Mouse (Mus musculus) left cerebral cortex, adult 8-10 months (tissue): Measurements from ENCODE around the gene Hdac10. TPM values are rescaled to one million over a fixed set of nuclear protein-coding genes. Genes with fewer than 3 reads are reported as not detected.
A peak's percentile ranks its signal among the peaks of the same experiment; 100 is the strongest.

ENCODE experiments used
- DNase-seq, 2 experiments: peaks; one replicate each; pipeline ENCODE4 v3.0.0; 2022; ENCODE audit warnings: low spot score in 2 of 2
- total RNA-seq, 4 experiments: library from RNA; stranded (reverse); gene quantifications; 2 replicates each; pipeline ENCODE4 v1.2.4; 2022

Hdac10 gene
- 10 to 100 TPM; 12.5 to 17.1 (median 14.2) TPM for total RNA-seq

GRCm38 (mm10) chr15:89128382-89129350 lies at the start of gene Hdac10:
Gene Hdac10 (minus strand): TSS chr15:89128700.
- DNase-seq: peak; percentile 74 to 86

DNA sequence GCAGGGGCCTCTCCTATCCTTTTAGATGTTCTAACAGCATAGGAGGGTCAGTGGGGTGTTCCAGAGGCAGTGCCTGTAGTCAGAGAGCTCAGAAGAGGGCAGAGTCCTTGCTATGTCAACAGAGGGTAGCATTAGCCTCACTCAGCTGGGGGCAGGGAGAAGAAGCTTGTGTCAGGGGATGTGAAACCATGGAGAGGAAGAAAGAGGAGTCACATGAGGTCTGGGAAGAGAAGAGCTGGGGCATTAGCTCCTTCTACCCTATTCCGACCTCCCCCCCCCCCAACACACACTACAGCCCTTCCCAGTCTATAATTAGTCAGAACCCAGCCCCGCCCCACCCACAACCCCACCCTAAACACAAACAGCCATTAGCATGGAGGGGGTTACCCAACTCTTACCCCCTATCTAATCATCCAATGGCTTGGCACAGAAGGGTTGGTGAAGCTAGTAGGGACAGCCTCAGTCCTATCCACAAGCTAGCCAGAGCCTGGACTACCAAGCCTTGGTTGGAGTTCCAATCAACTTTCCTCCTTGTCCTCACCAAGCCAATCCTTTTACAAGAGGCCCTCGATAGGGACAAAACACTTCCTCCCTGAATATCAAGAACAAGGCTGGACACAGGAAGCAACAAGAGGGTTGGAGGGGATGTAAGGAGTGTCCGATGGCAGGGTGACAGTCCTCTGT lies 49.2 kb upstream of the Hdac10 start:
- no peak for DNase-seq

DNA sequence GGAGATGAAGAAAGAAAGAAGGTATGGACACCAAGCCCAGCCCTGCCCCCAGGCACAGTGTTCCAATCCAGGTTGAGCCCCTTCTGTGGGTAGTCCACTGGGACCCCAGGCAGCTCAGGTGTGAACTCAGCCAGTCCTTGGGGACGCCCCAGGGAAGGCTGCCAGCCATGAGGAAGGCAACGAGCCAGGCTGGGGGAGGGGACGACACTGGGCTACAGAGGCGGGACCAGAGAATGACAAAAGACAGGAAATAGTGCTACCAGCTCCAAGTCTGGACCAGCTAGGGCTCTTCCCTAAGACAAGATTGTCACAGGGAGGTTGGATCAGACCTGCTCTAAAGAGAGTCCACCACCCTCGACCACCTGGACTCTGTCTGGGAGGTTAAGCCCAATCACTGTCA lies 48.6 kb upstream of the Hdac10 start:
- DNase-seq: no peak

GRCm38 (mm10) chr15:89175411-89176155 lies 47.1 kb upstream of the Hdac10 start:
- DNase-seq: no peak

GRCm38 (mm10) chr15:89174889-89175339 lies 46.4 kb upstream of the Hdac10 start:
- no peak for DNase-seq

- DNase-seq: no peak
These were observed 45.4 kb upstream of the Hdac10 start for GRCm38 (mm10) chr15:89173906-89174214.

DNA sequence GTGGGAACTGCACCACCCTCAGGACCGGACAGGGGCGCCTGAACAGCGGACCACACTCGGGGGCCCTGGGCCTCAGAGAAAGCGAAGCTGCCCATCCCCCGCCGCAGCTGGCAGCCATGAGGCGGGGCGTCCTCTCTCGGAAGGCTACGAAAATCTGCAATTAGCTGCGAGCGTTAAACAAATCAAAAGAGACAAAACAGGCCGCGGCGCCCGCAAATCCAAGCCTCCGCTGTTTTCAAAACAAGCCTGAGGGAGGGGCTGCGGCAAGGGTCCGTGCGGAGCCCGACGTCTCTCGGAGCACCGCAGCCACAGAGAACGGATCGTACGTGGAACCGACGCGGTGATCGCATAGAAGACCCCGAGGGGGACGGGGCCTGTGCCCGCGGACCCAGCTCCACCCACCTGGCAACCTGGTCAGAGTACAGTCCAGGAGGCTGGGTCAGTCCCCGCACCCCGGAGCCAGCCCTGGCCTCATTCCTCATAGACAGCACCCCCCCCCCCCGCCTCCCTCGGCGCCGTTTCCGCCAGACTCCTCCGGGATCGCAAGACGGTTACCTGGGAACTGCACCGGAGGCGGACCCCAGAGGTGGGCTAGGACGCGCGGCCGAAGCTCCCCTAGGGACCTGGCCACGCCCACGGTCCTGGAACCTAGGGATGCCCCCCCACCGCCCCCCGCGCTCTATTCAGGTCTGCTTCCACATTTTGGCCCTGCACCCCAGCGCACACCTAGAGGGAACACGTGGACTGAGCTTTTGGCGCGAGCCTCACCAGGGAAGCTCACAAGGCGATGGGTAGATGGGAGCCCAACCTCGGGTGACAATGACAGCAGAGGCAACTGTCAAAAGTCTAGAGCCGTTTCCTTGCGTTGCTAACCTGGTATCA lies 44.8 kb upstream of the Hdac10 start:
- no peak for DNase-seq

- DNase-seq: no peak
These were observed 43.9 kb upstream of the Hdac10 start for GRCm38 (mm10) chr15:89172276-89172935.

DNA sequence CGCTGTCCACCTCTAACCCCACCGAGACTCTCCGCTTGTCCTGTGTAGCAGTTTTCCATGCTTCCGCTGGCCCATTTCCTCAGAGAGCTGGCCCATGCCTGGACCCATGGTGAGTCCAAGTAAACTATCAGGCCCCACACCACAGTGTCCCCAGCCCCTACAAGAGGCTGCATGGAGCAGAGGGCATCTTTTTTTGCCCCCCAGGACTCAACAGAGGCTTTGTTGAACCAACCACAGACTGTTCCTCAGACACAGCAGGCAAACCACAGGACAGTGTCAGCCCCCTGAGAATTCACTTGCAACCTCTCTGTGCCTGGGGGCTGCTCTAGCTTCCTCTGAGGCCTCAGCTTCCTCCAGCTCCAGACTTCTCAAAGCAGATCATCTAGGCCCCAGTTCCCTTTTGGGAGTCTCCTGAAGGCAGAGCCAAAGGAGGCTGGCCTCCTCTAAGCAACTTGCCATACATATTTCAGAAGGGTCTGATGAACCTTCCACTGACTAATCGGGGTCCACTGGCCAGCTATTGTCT lies 43.1 kb upstream of the Hdac10 start:
- no peak for DNase-seq

DNA sequence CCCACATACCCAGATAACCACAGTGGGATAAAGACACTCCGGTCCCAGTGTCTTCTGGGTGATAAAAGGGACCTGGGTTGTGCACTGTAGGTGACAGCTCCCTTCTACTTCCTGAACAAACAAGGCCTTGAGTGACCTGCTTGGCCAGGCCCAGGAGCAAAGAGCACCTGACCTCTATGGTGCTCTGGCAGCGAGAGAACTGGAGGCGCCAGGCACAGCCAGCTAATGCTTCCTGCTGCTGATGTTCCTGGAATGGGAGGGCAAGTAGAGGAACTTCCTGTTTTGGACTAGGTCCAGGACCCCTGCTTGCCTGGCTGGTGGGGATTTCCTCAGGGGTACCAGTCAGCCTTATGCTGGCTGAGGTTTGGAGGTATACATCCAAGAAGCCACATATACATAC lies 41.6 kb upstream of the Hdac10 start:
- DNase-seq: no peak

DNA sequence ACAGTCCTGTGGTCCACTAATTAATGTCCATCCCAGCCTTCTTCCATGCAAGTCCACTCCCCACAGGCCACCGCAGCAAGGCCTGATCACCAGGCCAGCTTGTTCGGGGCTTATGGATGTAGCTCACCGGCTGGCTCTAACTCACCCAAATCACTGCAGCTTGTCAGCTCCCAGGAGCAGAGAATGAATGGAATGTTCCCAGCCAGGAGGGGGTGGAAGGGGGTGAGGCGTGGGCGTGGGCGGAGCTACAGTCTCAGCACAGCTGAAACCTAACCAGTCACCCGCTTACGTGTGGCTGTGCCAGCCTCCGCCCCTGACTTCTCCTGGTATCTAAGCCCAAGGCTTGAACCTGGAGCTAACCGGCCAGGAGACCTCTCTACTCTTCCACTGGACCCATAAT lies 40.9 kb upstream of the Hdac10 start:
- DNase-seq: peak; percentile 76 to 89

DNA sequence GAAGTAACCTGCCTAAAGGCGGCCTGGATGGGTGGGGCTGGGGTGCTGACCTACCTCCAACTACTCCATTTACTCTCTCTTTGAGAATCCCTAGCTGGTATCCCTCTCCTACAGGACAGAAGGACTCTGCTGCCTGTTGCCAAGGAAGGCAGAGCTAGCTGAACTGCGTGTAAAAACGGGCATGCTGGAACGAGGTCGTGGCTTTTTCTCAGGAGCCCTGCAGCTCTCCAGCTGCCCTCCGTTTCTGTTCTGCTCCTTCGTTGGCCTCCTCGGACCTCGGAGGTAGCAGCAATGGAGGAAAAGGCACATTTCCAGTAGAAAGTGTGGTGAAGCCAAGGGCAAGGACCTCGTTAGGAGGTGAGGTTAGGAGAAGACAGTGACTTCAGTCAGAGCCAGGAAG lies 40.4 kb upstream of the Hdac10 start:
- DNase-seq: no peak

GRCm38 (mm10) chr15:89165478-89165877 lies 37.0 kb upstream of the Hdac10 start:
- DNase-seq: no peak

DNA sequence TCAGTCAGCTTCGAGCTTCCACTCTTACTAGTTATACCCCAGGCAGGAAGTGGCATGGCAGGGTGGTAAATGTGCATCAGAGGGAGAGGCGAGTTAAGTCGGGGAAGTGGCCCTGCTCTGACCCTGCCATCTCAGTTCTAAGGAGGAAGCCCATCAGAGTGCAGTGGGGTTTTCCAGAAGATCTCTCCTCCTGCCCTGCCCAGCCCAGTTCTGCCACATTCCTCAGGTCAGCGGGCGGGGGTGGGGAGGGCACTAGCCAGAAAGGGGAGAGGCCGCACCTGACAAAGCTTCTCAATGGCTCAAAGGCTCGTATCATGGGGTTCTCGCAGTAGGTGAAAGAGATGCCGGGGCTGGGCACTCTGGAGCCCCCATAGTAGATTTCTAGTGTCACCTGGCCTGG lies 32.9 kb upstream of the Hdac10 start:
- no peak for DNase-seq

GRCm38 (mm10) chr15:89158516-89158915 lies 30.0 kb upstream of the Hdac10 start:
- DNase-seq: no peak

DNA sequence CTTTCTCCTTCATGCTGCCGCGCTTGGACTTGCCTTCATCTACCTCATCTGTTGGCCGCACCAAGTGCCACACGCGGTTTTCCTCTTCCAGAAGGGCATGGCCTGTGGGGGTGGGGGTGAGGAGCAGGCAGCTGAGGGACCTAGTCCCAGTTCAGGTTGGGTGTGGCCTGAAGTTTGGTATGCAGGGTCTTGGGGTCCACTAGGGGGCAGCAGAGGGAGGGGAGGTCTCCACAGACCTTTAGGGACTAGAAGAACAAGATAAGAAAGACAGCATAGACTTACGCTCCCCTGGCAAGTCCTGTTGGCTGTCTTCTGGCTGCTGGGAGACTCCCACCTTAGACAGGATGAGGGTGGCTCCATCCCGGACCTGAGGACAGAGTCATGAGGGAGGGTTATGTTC lies 29.5 kb upstream of the Hdac10 start:
- DNase-seq: no peak

- DNase-seq: no peak
These were observed 23.8 kb upstream of the Hdac10 start for GRCm38 (mm10) chr15:89152312-89152711.

GRCm38 (mm10) chr15:89150041-89150390 lies 21.5 kb upstream of the Hdac10 start:
- no peak for DNase-seq

DNA sequence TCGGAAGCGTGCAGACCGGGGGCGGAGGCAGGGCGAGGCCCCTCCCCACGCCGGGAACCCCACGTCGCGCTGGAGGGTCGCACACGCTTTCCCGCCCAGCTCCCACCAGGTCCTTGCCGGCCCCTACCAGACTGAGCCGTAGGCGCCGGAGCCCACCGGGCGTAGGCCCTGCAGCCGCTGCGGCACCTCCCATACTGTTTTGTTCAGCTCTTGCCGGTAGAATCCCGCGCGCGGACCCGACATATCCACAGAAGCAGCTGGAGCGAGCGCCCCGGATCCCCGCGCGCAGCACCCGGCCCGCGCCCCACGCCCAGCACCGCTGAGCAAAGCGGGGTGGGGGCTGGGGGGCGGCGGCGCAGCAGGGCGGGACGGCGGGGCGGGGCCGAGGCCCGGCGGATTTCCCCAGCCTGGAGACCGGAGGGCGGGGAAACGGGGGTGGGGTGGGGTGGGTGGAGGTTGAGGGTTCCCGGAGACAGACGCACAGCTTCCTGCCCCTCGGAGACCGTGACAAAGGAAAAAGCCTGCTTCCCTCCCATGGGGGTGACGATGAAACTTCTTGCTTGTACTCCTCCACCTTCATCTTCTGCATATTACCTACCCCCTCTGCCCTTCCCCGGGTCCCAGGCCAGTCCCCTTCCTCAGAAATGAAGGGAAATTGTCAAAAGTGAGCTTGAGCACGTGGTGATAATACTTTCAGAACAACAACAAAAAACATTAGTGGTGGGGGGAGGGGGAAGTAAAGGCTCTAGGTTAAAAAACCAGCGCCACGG lies 21.0 kb upstream of the Hdac10 start, which contains the start of gene Mapk11:
Gene Mapk11 (minus strand): TSS at position 358 of the 770 bp plus-strand sequence.
- DNase-seq: no peak
